Mouse (Mus musculus): Measurements from ENCODE around the gene Cybrd1. TPM values are rescaled to one million over a fixed set of nuclear protein-coding genes. Genes with fewer than 3 reads are reported as not detected.

Gene Cybrd1
- total RNA-seq, 2 experiments from 2014 or later: 0.35 to 0.49 TPM

DNA sequence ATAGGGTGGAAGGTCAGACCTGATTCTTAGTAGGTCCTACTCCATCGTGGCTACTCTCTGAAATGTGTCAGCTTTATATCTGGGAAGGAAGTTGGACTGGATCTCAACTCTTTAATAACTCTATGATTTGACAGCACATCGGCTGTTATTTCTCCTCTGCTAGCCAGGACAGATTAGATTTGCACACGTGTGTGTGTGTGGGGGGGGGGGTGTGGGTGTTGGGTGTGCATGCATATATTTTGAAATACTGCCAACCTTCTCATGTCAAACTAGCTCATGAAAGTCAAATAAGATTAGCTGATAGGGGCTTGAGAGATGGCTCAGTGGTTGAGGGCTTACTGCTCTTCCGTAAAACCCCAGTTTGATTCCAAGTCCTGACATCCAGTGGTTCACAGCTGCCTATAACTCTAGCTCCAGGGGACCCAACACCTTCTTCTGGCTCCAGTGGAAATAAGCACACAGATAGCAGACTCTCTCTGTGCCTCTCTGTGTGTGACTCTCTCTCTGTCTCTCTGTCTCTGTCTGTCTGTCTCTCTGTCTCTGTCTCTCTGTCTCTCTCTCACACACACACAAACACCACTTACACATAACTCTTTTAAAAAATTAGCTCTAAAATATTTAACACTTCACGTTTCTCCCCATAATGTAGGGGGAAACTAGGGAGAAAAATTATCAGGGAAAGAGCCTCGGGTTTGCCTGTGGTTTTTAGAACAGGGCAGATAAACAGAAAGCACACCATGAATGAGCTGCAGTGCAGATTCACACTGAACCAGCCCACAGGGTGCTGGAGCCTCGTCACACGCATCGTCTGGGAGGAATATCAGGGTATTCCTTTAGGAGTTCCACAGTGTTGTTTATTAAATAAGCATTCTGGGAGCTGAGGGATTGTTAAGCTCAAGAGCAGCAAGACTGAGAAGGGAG, 58.9 kb downstream of the Cybrd1 start:
- no peak for DNase-seq

DNA sequence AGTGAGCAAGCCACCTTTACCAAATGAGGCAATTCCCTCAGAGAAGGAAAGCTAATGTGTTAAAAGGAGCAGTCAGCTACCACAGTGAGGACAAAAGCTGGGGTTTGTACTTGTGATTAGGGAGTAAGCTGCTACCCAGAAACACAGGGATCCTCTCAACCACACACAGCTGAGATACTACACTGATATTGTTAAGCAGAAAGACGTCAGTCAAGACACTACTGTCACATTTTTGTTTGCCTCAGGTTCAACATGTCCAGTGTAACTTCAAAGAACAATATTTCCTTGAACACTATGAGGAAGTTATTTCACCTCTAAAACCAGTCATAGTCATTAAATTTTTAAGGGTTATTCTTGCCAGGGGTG, 59.5 kb downstream of the Cybrd1 start:
- no peak for DNase-seq

DNA sequence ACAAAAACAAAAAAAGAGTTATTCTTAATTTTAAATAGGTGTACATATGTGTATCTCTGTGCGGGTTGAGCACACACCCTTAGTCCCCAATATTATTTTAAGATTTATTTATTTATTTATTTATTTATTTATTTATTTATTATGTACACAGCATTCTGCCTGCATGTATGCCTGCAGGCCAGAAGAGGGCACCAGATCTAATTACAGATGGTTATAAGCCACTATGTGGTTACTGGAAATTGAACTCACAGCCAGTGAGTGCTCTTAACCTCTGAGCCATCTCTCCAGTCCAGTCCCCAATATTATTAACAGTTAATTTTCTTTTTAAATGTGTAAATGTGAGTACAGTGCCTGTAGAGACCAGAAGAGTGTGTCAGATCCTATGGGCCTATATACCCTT, 60.0 kb downstream of the Cybrd1 start:
- no peak for DNase-seq

DNA sequence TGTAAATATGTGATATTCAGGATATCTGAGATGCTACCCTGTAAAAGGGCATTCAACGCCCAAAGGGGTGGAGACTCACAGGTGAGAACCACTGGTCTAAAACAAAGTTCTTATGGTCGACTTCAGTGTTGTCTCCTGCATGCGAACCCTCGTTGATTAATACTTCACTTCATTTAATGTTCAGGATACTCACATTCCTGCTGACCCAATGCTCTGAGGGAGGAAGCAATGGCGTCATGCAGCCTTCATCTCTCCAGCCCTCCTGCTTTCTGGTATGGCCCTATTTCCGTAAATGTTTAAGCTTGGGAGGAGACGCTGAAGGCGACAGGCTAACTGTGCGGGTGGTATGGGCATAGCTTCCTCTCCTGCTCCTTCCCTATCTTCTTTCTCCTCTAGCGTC, 62.0 kb downstream of the Cybrd1 start:
- DNase-seq: no peak

DNA sequence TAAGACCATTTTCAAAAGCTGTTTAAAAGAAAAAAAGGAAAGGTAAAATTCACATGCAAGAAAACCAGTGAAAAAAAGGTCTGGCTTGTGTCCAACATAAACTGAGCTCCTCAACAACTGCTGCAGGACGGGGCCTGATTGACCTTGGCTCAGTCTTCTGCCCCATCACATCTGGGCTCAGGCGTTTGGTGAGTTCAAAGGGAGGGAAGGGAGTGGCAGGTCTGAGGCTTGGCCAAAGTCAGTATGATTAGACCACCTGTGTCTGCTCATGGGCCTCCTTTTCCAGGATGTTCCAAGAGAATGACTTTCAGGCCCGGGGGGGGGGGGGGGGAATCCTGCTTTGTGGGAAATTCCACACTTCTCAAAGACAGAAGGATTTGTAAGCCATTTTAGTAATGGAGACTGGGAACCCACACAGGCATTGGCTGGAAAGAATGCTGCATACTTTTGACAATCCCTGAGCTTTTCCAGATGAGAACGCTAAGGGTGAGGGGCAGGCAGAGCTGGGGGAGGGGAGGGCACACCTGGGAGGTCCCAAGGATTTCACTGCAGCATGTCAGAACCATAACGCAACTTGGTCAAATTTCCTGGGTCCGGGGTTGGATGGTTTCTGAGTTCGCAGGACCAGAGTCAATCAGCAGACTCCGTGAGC, 63.0 kb downstream of the Cybrd1 start:
- DNase-seq: no peak

DNA sequence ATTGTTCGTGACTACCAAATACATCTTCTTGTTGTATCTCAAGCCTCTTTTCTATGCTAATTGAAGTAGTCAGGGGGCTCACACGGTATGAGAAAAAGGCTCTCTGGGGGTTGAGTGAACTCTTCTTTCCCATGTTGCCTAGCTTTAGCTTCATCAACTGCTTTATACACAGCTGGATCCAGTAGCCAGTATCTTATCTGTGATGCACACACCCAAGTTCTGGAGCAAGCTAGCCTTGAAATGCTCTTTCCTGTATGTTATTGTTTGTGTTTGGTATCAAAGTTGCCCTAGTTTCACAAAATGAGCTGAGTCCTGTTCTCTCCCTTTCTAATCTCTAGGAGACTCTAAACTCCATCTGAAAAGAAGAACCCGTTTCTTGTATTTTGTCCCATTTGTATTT, 70.2 kb downstream of the Cybrd1 start:
- DNase-seq: no peak

DNA sequence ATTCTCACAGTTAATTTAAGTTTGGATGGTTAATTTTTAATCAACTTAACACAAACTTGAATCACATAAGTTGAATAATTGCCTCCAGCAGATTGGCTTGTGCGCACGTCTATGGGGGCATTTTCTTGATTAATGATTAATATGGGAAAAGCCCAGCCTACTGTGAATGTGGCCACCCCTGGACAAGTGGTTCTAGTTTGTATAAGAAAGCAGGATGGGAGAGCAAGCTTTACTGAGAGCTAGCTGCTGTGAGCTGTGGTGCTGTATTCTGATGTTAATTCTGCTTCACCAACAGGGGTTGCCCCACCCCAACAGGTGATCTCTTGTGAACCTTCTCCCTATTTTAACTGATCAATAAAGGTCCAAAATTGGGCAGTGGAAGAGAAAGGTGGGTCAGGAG, 71.1 kb downstream of the Cybrd1 start:
- no peak for DNase-seq

DNA sequence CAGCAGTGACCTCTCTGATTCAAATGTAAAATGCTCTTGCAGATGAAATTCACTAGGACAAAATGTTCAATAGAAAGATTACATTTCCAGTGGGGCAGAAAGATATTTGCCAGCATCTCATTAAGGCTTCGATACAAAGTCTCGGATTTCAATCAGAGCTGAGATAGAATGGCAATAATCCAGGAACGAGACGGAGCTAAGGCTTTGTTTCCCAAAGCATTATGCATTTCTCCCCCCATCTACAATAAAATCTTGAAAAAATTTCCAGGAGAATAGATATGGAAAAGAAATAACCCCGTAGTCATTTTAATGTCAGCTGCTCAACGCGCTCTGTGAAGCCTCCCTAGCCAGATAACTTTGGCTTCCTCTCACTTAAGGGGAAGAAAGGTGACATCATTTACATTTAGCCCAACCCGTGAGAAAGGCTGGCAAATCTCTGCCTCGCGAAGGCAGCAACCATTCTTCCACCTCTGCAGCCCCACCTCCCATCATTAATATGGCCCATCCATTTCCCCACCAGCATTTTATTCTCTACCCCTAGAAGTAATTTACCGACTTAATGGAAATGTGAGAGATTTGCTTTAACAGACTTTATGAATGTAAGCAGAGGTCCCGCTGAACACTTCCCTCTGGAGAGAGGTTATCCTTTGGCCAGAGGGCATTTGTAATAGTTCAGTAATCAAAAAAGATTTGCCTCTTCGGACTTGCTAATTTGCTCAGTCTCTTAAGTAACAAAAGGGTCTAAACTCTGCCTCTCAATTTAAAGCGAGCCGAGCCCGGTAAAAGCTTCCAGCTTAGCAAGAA, 73.9 kb downstream of the Cybrd1 start:
- no peak for DNase-seq

DNA sequence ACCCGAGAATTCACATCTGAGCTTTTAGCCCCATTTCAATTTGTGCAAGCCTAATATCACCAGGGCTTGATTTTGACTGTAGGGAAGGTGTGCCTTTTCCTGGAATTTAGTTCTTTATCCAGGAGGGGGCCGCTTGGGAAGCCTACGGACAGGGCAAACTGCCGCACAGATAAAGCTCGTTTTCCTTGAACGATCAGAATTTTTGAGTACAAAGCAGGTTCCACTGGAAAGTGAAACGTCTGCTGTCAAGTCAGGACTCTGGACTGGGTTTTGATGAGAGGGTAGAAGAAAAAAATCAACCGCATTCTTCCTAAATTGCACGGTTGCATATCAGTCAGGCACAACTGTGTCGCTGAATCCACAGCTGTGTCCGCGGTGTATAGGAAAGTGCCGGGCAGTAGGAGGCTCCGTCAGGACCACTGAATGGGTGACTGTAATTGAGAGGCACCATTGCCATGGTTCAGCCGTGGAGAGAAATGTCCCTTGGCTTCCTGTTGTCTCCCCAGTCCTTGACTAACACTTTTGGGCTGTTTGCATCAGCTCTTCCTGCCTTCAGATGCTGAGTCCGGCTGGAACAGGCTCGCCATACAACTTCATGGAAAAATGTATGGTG, 74.6 kb downstream of the Cybrd1 start:
- DNase-seq: no peak

Other genes with a start within 250 kb of the Cybrd1 start
- gene Dcaf17, start 62.6 kb upstream of the Cybrd1 start, total RNA-seq (2021): 1 to 10 TPM; 4.5 to 5.3 TPM
- gene Mettl8, start 62.3 kb upstream of the Cybrd1 start, total RNA-seq (2021): 1 to 10 TPM; 5.8 to 6.1 TPM
- gene Dync1i2, start 93.8 kb downstream of the Cybrd1 start, total RNA-seq (2021): 10 to 100 TPM; 39.0 to 39.1 TPM
- gene Slc25a12, start 249.8 kb downstream of the Cybrd1 start, total RNA-seq (2021): 100 to 1,000 TPM; 407 to 424 TPM

Measured in gastrocnemius, postnatal 25 days (tissue).